Mouse (Mus musculus) liver, embryonic 14.5 days (tissue): ENCODE data around the gene Ubox5. TPM values are rescaled to one million over a fixed set of nuclear protein-coding genes. Genes with fewer than 3 reads are reported as not detected.
"Not testable (repeated sequence)": the region's sequence is repeated elsewhere in the genome, so short reads cannot be mapped to it uniquely, and the experiment has no call there.

Source experiments
- ATAC-seq: fragments of 200-750 bp; cut with Nextera tagmentation; 2 replicates; pipeline ENCODE4 v1.8.0; 2017; ENCODE audit warnings: moderate number of reproducible peaks, mild to moderate bottlenecking, moderate library complexity; ENCODE audit not compliant: insufficient read depth
- DNase-seq, 3 experiments: peaks; one replicate each; pipeline ENCODE4 v3.0.0-alpha.2; 2012 to 2013; ENCODE audit warnings: low read depth in 3 of 3, low spot score in 3 of 3
- H3K27ac ChIP-seq: fragments of 300-500 bp; sonication (generic); 2 replicates; pipeline ENCODE4 v1.5.1; 2014; ENCODE audit warnings: moderate library complexity, mild to moderate bottlenecking, control low read depth, inconsistent platforms
- H3K27me3 ChIP-seq: fragments of 300-500 bp; sonication (generic); 2 replicates; pipeline ENCODE4 v1.6.1; 2014; ENCODE audit warnings: mild to moderate bottlenecking, low read length, moderate library complexity; ENCODE audit not compliant: control insufficient read depth, insufficient read depth
- H3K36me3 ChIP-seq: fragments of 300-500 bp; sonication (generic); replicated peaks from 2 replicates; pipeline ENCODE4 v1.6.1; 2014; ENCODE audit warnings: low read depth; ENCODE audit not compliant: control insufficient read depth, insufficient read depth
- H3K4me1 ChIP-seq, 2 experiments: fragments of 200-500 bp in 1 of 2; fragments of 300-500 bp in 1 of 2; sonication (generic) in 1 of 2; replicated peaks; 2 replicates each; pipeline ENCODE4 v1.6.1; 2012 to 2014; ENCODE audit warnings: antibody characterized with exemption in 1 of 2, inconsistent platforms in 1 of 2, low read length in 1 of 2; ENCODE audit not compliant: control insufficient read depth in 2 of 2, insufficient read depth in 2 of 2
- H3K4me2 ChIP-seq: fragments of 300-500 bp; sonication (generic); 2 replicates; pipeline ENCODE4 v1.6.1; 2014; ENCODE audit warnings: low read depth, mild to moderate bottlenecking, control low read depth, moderate library complexity
- H3K4me3 ChIP-seq, 2 experiments: fragments of 200-500 bp in 1 of 2; fragments of 300-500 bp in 1 of 2; sonication (generic) in 1 of 2; 2 replicates each; pipeline ENCODE4 v1.5.1; 2012 to 2014; ENCODE audit warnings: low read depth in 2 of 2, low read length in 2 of 2, mild to moderate bottlenecking in 2 of 2, control low read depth in 1 of 2, inconsistent platforms in 1 of 2, moderate library complexity in 1 of 2; ENCODE audit not compliant: insufficient read depth in 1 of 2
- H3K9ac ChIP-seq: fragments of 300-500 bp; sonication (generic); replicated peaks from 2 replicates; pipeline ENCODE4 v1.6.1; 2014; ENCODE audit warnings: mild to moderate bottlenecking, control low read depth, moderate library complexity
- H3K9me3 ChIP-seq: fragments of 300-500 bp; sonication (generic); 2 replicates; pipeline ENCODE4 v1.6.1; 2016; ENCODE audit warnings: low read length, mixed read lengths; ENCODE audit not compliant: control insufficient read depth
- CTCF ChIP-seq: IDR thresholded peaks from 2 replicates; pipeline ENCODE4 v1.5.1; 2016; ENCODE audit warnings: antibody characterized with exemption, low read depth, control low read depth
- EP300 ChIP-seq: IDR thresholded peaks from 2 replicates; pipeline ENCODE4 v1.6.1; 2016; ENCODE audit warnings: antibody characterized with exemption, low read depth
- WGBS: fragments of 180-500 bp; shearing (Covaris S2); extraction: QIAGEN DNeasy Blood & Tissue Kit; methylation state at CpG from one replicate; pipeline ENCODE4 v1.1.7; 2014; ENCODE audit not compliant: insufficient replicate concordance; 5-methylcytosine and 5-hydroxymethylcytosine counted together
- polyA plus RNA-seq, 2 experiments: library from polyadenylated mRNA; depleted of rRNA in 1 of 2; stranded (reverse) in 1 of 2; unstranded in 1 of 2; fragments of >200 nt; fragmentation: Nextera tagmentation in 1 of 2; extraction: Ambion mirVana in 1 of 2; gene quantifications; 2 replicates each; pipeline versions ENCODE4 v1.2.1 to v1.2.3; 2012 to 2014

Ubox5 gene
- polyA plus RNA-seq, 2 experiments: 3.4 to 5.4 TPM

GRCm38 (mm10) chr2:130581201-130581600 lies 48.6 kb downstream of the Ubox5 start:
- no peak overlapping the region for H3K4me2 ChIP-seq
- ATAC-seq: no peak
- 6% methylated on average over 16 of the region's 16 CpGs for WGBS
- no peak for TF ChIP-seq EP300
- TF ChIP-seq CTCF: no peak
- no peaks in the 10 kb centered on the region for H3K36me3 ChIP-seq
- no peak for DNase-seq
- H3K27ac ChIP-seq: no peak overlapping the region
- H3K9ac ChIP-seq: no peak overlapping the region
- peaks cover 66% of the 10 kb centered on the region for H3K27me3 ChIP-seq
- no peak overlapping the region for H3K4me3 ChIP-seq
- peaks cover 0 to 2% of the 10 kb centered on the region in 2 experiments; a peak in 1 of 4 replicates for H3K4me1 ChIP-seq
- no peaks in the 10 kb centered on the region for H3K9me3 ChIP-seq

GRCm38 (mm10) chr2:130579791-130580190 lies 50.0 kb downstream of the Ubox5 start:
- H3K4me1 ChIP-seq: peaks cover 0 to 2% of the 10 kb centered on the region in 2 experiments; a peak in 1 of 4 replicates
- 6% methylated on average over 8 of the region's 8 CpGs for WGBS
- H3K36me3 ChIP-seq: no peaks in the 10 kb centered on the region
- TF ChIP-seq EP300 (no peak), CTCF (no peak)
- ATAC-seq: no peak
- H3K27me3 ChIP-seq: peaks cover 79% of the 10 kb centered on the region
- no peaks in the 10 kb centered on the region for H3K9me3 ChIP-seq
- no peak for DNase-seq
- H3K4me3 ChIP-seq: no peak overlapping the region
- H3K4me2 ChIP-seq: no peak overlapping the region
- H3K9ac ChIP-seq: no peak overlapping the region
- H3K27ac ChIP-seq: no peak overlapping the region

GRCm38 (mm10) chr2:130578148-130578547 lies 51.7 kb downstream of the Ubox5 start:
- Histone ChIP-seq H3K4me3 (no peak overlapping the region), H3K27ac (no peak overlapping the region), H3K36me3 (no peaks in the 10 kb centered on the region), H3K27me3 (peaks cover 79% of the 10 kb centered on the region), H3K4me2 (no peak overlapping the region), H3K9me3 (no peaks in the 10 kb centered on the region), H3K9ac (no peak overlapping the region), H3K4me1 (peaks cover 0 to 2% of the 10 kb centered on the region in 2 experiments; a peak in 1 of 4 replicates)
- ATAC-seq (no peak), DNase-seq (no peak)
- 7% methylated on average over 11 of the region's 11 CpGs for WGBS
- TF ChIP-seq CTCF (peak; percentile 86), EP300 (no peak)

GRCm38 (mm10) chr2:130577632-130578031 lies 52.2 kb downstream of the Ubox5 start:
- WGBS: 5% methylated on average over 12 of the region's 12 CpGs
- ATAC-seq (peak; percentile 62; the same call in 1 of the 2 replicates), DNase-seq (peak in 2 of 3 experiments; percentile 35 to 37)
- no peak overlapping the region for H3K9ac ChIP-seq
- TF ChIP-seq EP300: no peak
- no peak for TF ChIP-seq CTCF
- H3K27ac ChIP-seq: no peak overlapping the region
- H3K4me2 ChIP-seq: peak overlapping the region; percentile 28
- H3K9me3 ChIP-seq: no peaks in the 10 kb centered on the region
- no peaks in the 10 kb centered on the region for H3K36me3 ChIP-seq
- no peak overlapping the region for H3K4me3 ChIP-seq
- peaks cover 0 to 2% of the 10 kb centered on the region in 2 experiments; a peak in 1 of 4 replicates for H3K4me1 ChIP-seq
- peaks cover 77% of the 10 kb centered on the region for H3K27me3 ChIP-seq

GRCm38 (mm10) chr2:130577021-130577420 lies 52.8 kb downstream of the Ubox5 start:
- H3K4me1 ChIP-seq: peaks cover 0 to 2% of the 10 kb centered on the region in 2 experiments; a peak in 1 of 4 replicates
- no peak overlapping the region for H3K27ac ChIP-seq
- no peaks in the 10 kb centered on the region for H3K36me3 ChIP-seq
- TF ChIP-seq EP300: no peak
- TF ChIP-seq CTCF: no peak
- H3K27me3 ChIP-seq: peaks cover 70% of the 10 kb centered on the region
- H3K9me3 ChIP-seq: no peaks in the 10 kb centered on the region
- 5% methylated on average over 9 of the region's 9 CpGs for WGBS
- ATAC-seq: no peak
- H3K9ac ChIP-seq: no peak overlapping the region
- DNase-seq: no peak
- peak overlapping the region; percentile 29 for H3K4me2 ChIP-seq
- H3K4me3 ChIP-seq: no peak overlapping the region

GRCm38 (mm10) chr2:130576564-130576963 lies 53.3 kb downstream of the Ubox5 start:
- H3K27me3 ChIP-seq: peaks cover 66% of the 10 kb centered on the region
- 6% methylated on average over 30 of the region's 32 CpGs for WGBS
- H3K36me3 ChIP-seq, H3K9ac ChIP-seq, ATAC-seq, DNase-seq, H3K9me3 ChIP-seq, H3K4me1 ChIP-seq, H3K27ac ChIP-seq: not testable (repeated sequence)
- peak overlapping the region; percentile 29 for H3K4me2 ChIP-seq
- 0 out of 4 replicates have a peak overlapping the region, but pooled peaks of 1 of the 2 experiments have one; percentile 18 for H3K4me3 ChIP-seq
